Mouse (Mus musculus) gastrocnemius, adult 2 months (tissue): ENCODE data around the gene Pdzd2. TPM values are rescaled to one million over a fixed set of nuclear protein-coding genes. Genes with fewer than 3 reads are reported as not detected.
A peak's percentile ranks its signal among the peaks of the same experiment; 100 is the strongest.

Experiments
- DNase-seq: peaks from one replicate; pipeline ENCODE4 v3.0.0; 2022
- H3K27ac ChIP-seq: fragments of 200-600 bp; 2 replicates; pipeline ENCODE4 v1.8.1; 2022; ENCODE audit warnings: mild to moderate bottlenecking
- H3K4me3 ChIP-seq: fragments of 200-600 bp; 2 replicates; pipeline ENCODE4 v1.8.1; 2022; ENCODE audit warnings: mild to moderate bottlenecking, moderate library complexity
- CTCF ChIP-seq: fragments of 200-600 bp; IDR thresholded peaks from 2 replicates; pipeline ENCODE4 v1.8.1; 2022; ENCODE audit warnings: antibody characterized with exemption, mild to moderate bottlenecking, moderate library complexity
- intact Hi-C: fragments of 180-260 bp; cut with DNase I; formaldehyde crosslinking; loops from one replicate; pipeline ENCODE4 v1.15.1; 2025
- total RNA-seq, 2 experiments: library from RNA; stranded (reverse); gene quantifications; 2 replicates each; pipeline ENCODE4 v1.2.3; 2021

Gene Pdzd2
- total RNA-seq, 2 experiments from 2014 or later, result 17.0 to 23.8 TPM

GRCm38 (mm10) chr15:12571168-12571567 lies 168.6 kb downstream of the Pdzd2 start:
- TF ChIP-seq CTCF, result no peak
- no peak overlapping the region for H3K4me3 ChIP-seq
- no peak overlapping the region for H3K27ac ChIP-seq
- no peak for DNase-seq
- intact Hi-C loops, result loop anchor here (10.0 kb wide), 1 partner anchor 376 kb away; no protein-coding TSS in a partner anchor

DNA sequence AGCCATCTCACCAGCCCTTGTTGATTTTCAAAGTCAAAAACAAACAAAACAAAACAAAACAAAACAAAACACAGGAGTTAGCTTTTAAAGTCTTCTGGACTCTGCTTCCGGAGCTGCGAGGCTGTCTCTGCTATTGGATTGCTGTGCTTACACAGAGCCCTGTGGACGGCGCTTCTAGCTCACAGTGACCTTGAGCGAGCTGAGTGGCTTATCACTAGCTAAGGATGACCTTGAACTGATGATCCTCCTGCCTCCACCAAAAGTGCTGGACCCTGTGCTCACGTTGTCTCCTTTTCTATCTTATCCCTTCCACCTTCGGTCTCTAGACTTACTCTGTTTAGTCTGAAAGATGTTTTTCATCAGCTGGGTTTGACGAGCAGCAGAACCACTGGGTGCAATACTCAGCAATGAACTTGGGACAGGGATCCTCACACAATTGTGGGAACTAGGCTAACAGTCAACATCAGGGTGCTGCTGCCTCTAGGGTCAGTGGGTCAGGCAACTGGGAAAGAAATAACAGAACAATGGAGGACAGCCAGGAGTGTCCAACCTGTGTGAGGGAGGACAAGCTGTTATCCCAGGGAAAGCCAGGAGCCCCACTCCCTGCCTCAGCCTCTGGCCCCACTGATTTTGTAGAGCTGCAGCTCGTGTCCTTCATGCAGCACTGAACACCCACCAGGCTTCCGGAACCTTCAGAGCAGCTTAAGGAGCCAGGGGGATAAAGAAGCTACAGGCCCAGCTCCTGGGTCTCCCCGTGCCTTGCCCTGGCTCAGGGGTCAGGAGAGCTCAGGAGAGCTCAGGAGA lies 172.9 kb downstream of the Pdzd2 start:
- H3K27ac ChIP-seq, result peak overlapping the region; percentile 53
- TF ChIP-seq CTCF, result no peak
- no peak for DNase-seq
- intact Hi-C loops, result no loop called here
- no peak overlapping the region for H3K4me3 ChIP-seq

DNA sequence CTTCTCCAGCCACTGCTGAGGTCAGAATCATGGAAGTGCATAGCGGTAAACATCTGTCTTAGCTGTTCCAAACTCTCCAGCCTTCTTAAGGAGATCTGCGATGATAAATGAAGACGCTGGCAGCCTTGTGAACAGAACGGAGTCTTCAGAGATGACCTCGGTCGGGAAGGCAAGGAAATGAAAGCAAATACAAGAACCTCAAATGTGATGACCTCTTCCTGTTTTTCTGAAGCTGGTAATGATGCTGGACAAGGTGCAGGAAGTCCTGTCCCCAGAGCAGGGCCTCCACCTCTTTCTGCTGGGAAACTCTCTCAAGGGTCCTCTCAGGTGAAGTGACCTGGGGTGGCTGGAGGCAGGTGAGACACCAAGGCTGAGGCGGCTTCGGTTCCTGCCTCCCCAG lies 174.4 kb downstream of the Pdzd2 start:
- peak; percentile 27 for DNase-seq
- no peak for TF ChIP-seq CTCF
- intact Hi-C loops, result no loop called here
- peak overlapping the region; percentile 23; the same call in 1 of the 2 replicates for H3K4me3 ChIP-seq
- H3K27ac ChIP-seq, result peak overlapping the region; percentile 72

DNA sequence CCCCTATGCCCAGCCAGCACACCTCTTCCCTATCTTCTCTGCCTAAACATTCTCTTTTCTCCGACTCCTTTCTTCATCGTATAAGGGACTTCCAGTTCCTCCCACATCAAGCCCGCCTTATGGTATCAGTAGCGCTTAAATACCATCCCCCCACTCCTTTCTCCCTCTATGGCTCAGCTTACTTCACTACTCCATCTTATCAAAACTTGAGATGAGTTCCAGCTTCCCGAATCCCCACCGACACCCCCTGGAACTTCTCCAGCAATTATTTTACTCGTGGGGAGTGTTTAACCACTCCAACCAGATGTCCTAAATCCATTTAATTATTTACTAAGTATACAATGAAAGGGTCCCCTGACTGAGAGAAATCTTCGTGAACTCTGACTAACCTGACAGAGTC lies 179.2 kb downstream of the Pdzd2 start:
- Histone ChIP-seq H3K4me3 (no peak overlapping the region), H3K27ac (no peak overlapping the region)
- no peak for DNase-seq
- intact Hi-C loops, result no loop called here
- TF ChIP-seq CTCF, result no peak

- intact Hi-C loops, result no loop called here
- Histone ChIP-seq H3K4me3 (no peak overlapping the region), H3K27ac (no peak overlapping the region)
- TF ChIP-seq CTCF, result no peak
- DNase-seq, result no peak
Observed at GRCm38 (mm10) chr15:12557663-12558436, 181.9 kb downstream of the Pdzd2 start.

- DNase-seq, result no peak
- H3K27ac ChIP-seq, result peak overlapping the region; percentile 72
- H3K4me3 ChIP-seq, result no peak overlapping the region
- TF ChIP-seq CTCF, result no peak
- intact Hi-C loops, result no loop called here
Observed at GRCm38 (mm10) chr15:12553211-12553610, 186.5 kb downstream of the Pdzd2 start.

- Histone ChIP-seq H3K27ac (peak overlapping the region; percentile 94), H3K4me3 (peak overlapping the region; percentile 77)
- intact Hi-C loops, result no loop called here
- TF ChIP-seq CTCF, result peak; percentile 39; the same call in 1 of the 2 replicates
- no peak for DNase-seq
Observed at GRCm38 (mm10) chr15:12550919-12551318, 188.8 kb downstream of the Pdzd2 start.

- H3K27ac ChIP-seq, result peak overlapping the region; percentile 94
- peak overlapping the region; percentile 77 for H3K4me3 ChIP-seq
- DNase-seq, result peak; percentile 39
- intact Hi-C loops, result no loop called here
- TF ChIP-seq CTCF, result no peak
Observed at GRCm38 (mm10) chr15:12550376-12550775, 189.3 kb downstream of the Pdzd2 start.

GRCm38 (mm10) chr15:12549919-12550305 lies 189.8 kb downstream of the Pdzd2 start:
- intact Hi-C loops, result no loop called here
- H3K4me3 ChIP-seq, result peak overlapping the region; percentile 77
- peak; percentile 86 for DNase-seq
- TF ChIP-seq CTCF, result peak; percentile 5; the same call in 1 of the 2 replicates
- H3K27ac ChIP-seq, result peak overlapping the region; percentile 94

DNA sequence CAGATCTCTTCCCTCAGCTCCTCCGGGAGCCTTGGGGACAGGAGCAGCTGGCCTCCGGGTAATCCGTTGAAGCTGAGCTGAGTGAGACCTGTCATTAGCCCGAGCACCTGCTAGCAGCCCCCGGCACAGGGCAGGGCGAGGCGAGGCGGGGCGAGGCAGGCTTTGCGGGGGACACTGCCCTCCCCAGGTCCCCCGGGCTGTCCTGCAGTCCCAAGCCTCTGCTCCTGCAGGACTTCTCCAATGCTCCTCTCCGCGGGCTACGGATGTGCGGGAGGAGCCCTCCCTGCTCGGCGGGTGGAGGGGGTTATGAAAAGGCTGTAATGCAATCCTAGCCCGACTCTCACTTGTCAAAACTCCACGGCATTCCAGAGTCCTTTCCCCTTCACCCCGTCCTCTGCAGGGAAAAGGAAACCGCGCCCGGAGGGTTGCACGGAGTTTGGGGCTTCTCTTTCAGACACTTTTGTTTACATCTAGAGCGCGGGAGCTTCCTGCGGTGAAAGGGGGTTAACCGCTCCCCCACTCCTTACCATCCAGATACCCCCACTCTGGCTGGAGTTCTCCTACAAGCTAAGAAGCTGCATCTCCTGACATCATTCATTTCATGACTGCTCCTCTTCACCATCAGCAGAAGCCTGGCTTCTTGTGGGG lies 190.3 kb downstream of the Pdzd2 start:
- Histone ChIP-seq H3K4me3 (peak overlapping the region; percentile 77), H3K27ac (peak overlapping the region; percentile 94)
- TF ChIP-seq CTCF, result peak; percentile 17; the same call in 1 of the 2 replicates
- peak; percentile 74 for DNase-seq
- intact Hi-C loops, result no loop called here

DNA sequence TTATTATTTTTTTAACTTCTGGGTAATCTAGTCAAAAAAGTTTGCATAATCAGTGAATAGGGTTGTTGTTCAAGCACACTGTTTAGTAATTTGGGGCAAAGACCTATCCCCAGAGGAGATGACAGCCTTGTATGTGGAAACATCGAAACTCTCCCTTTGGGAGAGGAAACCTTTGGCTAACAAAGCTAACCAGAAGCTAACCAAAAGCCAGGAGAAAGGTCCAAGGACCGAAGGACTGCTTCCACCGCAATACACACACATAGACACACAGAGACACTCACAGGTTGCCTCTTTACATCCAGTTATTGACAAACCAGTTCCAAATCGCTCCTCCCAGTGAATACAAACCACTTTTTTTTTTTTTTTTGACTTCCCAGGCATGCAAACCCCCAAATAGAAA lies 191.0 kb downstream of the Pdzd2 start:
- no peak for DNase-seq
- Histone ChIP-seq H3K4me3 (peak overlapping the region; percentile 77), H3K27ac (peak overlapping the region; percentile 94)
- intact Hi-C loops, result no loop called here
- TF ChIP-seq CTCF, result no peak

GRCm38 (mm10) chr15:12547640-12548405 lies 191.9 kb downstream of the Pdzd2 start:
- Histone ChIP-seq H3K4me3 (peak overlapping the region; percentile 77), H3K27ac (peak overlapping the region; percentile 94)
- intact Hi-C loops, result no loop called here
- no peak for DNase-seq
- no peak for TF ChIP-seq CTCF
